Mouse (Mus musculus): ENCODE results near the gene Tas2r134. TPM values are rescaled to one million over a fixed set of nuclear protein-coding genes. Genes with fewer than 3 reads are reported as not detected.

Gene Tas2r134
- polyA plus RNA-seq (2014; fragmentation: Illumina TruSeq; extraction: RNeasy Lipid Tissue Mini Kit (QIAGEN cat#74804); ENCODE audit: low read depth, low replicate concordance) = not detected

GRCm38 (mm10) chr2:51627211-51627610 lies at the start of gene Tas2r134:
Gene Tas2r134 (plus strand): TSS chr2:51627511.

Data from adipose tissue, adult 10 weeks (tissue).